Mouse (Mus musculus) adrenal gland, postnatal 36 days (tissue): ENCODE measurements at regions not wholly inside any gene's neighbourhood (a gene's known extent, or its start where the extent isn't known, plus 50 kb on each side); places are given as distances from the start of the nearest gene placed in this dataset.
"Not testable (repeated sequence)": the region's sequence is repeated elsewhere in the genome, so short reads cannot be mapped to it uniquely, and the experiment has no call there.

ENCODE experiments used
- DNase-seq, 2 experiments: peaks; one replicate each; pipeline ENCODE4 v3.0.0; 2021; ENCODE audit warnings: mixed read lengths in 1 of 2

DNA sequence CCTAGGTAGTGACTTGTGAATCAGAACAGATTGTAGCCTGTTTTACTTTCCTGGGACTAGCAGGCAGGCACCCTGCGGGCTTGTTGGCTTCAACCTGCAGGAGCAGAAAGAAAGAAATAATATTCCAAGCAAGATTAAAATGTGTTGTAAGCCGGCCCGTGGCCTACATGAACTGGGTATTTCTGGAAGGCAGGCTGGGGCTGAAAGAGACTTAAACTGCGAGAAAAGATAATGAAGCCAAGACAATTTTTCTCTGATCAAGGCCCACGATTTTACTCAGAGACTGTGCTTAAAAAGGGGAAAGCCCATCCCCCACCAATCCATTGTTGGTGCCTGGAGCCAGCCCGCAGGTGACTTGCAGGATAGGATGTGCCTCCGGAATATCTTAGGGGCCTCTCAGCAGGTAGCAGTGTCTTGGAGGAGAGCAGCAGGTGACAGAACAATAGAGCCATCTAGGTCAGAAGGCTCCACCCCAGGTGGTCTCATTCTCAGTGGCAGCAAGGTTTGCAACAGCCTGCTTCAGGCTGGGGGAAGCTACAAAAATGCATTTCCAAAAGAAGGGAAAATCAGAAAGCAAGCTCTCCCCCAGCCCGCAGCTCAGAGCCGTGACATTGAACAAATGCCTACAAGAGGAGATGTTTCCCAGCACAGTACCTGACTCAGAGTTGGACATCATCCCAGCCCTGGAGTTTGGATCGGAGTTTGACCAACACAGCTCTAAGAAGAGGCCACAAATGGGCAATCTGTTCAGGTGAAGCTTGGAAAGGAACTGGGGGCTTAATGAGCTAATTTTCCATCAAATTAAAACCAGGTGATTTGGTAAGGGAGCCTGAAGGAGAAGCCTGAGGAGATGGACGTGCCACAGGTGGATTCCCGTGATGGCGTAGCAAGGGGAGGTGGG, 121.4 kb upstream of the Slc1a3 start:
- no peak for DNase-seq

- no peak for DNase-seq
These were observed 114.3 kb upstream of the Slc1a3 start for GRCm38 (mm10) chr15:8824861-8825260.

DNA sequence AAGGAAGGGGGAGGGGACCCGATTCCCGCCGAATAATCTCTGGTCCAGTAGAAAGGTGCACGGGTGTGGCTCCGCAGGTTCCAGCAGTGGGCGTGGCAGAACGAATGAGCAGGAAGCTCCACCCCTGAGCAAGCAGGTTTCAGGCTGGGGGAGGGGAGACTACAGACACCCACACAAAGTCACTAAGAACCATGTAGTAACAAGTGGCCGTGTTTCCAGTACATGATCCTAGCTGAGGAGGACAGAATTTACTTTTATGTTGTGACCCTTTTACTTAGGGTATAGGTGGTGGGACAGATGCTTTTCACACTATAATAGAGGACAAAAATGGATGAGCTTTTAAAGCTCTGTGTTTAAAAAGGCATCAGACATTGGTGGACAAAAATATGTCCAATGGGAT, 112.2 kb upstream of the Slc1a3 start:
- not testable (repeated sequence) for DNase-seq

GRCm38 (mm10) chr15:8817542-8817941, 107.0 kb upstream of the Slc1a3 start:
- no peak for DNase-seq

- DNase-seq: no peak
These were observed 106.2 kb upstream of the Slc1a3 start for GRCm38 (mm10) chr15:8816501-8817368.

GRCm38 (mm10) chr15:8815958-8816357, 105.4 kb upstream of the Slc1a3 start:
- DNase-seq: no peak

DNA sequence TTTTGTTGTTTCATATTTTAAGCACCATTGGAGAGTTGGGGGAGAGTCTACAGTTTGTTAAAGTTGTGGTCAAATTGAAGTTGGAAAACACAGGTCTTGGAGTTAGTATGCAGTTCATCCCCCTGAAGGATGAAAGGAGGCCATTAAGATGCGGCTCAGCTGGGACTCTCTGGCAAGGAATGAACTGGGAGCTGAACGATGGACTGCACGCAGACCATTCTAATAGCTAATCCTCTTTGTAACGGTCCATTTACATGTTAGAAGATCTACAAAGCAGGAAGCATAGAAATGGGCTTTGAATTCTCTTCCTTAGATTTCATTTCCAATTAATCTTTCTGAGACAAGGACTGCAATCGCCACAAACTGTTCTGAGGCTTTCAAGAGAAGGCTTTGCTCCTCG, 104.7 kb upstream of the Slc1a3 start:
- DNase-seq: no peak

- DNase-seq: peak; percentile 33 to 54
These were observed 95.8 kb upstream of the Slc1a3 start for GRCm38 (mm10) chr15:8806354-8806753.

DNA sequence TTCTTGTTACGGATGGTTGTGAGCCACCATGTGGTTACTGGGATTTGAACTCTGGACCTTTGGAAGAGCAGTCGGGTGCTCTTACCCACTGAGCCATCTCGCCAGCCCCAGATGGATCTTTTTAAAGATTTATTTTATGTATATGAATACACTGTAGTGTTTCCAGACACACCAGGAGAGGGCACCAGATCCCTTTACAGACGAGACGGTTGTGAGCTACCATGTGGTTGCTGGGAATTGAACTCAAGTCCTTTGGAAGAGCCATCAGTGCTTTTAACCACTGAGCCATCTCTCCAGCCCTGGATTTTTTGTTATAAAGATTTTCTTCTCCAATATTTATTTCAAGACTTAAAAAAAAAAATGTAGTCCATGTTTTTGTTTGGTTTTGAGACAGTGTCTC, 95.0 kb upstream of the Slc1a3 start:
- DNase-seq: not testable (repeated sequence)

DNA sequence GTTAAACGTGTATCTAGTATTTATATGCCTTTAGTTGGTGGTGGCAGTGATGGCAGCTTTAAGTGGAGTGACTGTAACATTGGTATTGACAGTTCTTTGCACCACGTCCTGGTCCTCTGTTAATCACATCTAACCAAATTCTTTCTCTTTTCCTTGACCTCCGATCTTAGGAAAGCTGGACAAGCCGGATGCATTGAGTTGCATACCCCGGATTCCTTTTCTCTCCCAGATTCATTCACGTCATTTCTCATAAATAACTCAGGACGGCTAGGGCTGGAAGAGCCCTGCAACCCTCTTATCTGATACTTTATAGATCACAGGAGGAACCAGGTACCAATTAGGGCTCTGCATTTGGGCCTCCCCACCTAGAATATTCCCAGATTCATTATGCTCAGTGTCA, 91.5 kb upstream of the Slc1a3 start:
- no peak for DNase-seq

- DNase-seq: peak; percentile 13 to 18
These were observed 86.5 kb upstream of the Slc1a3 start for GRCm38 (mm10) chr15:8797015-8797414.

DNA sequence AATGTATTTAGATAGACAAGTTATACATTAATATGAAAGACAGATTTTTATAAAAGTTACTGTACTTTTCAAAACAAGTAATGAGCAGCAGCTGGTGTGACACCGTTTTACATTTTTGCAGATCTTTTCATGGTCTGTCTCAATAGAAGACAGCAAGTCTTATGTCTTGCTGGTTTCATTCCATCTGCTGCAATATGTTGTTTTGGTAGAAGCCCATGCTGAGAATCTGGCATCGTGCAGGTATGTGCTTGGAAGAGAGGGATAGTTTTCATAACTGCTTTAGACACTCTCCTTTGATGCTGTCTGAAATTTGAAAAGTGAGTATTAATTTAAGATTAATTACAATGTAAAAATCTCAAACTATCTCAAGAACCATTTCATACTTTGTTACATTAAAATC, 81.5 kb upstream of the Slc1a3 start:
- DNase-seq: no peak

- no peak for DNase-seq
These were observed 79.4 kb upstream of the Slc1a3 start for GRCm38 (mm10) chr15:8789924-8790323.

DNA sequence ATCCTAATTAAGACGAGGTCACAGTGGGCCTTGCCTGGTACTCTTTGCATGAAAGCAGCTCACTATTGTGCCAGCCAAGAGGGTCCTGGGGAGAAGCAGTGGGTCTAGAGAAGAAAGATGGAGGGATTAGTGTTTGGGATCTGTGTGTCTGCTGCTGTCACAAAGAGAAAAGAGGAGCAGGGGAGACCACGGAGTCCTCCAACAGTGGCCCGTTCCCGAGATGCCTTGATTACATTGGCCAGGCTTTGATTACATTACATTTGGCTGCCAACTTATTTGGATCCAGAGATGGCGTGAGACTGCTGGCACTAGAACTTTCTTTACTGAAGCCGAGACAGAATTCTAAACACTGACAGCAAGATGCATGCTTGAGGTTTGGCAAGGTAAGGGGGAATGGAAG, 78.4 kb upstream of the Slc1a3 start:
- DNase-seq: no peak

GRCm38 (mm10) chr15:8785537-8785936, 75.0 kb upstream of the Slc1a3 start:
- peak in 1 of 2 experiments; percentile 9 for DNase-seq

DNA sequence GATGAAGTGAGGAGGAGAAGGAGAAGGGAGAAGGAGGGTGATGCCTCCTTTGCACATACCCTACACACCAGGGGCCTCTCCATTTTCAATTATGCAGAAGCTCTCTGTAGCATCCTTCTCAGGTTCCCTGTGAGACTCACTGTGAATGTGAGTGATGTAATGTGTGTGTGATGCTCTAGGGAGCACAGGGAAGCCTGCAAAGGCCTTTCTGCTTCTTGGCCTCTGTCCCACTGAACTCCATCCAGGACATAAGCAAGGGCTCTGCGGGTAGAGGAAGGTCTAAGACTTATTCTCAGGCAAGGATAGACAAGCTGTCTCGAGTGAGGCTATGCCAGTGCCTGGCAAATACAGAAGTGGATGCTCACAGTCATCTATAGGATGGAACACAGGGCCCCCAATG, 73.0 kb upstream of the Slc1a3 start:
- no peak for DNase-seq

DNA sequence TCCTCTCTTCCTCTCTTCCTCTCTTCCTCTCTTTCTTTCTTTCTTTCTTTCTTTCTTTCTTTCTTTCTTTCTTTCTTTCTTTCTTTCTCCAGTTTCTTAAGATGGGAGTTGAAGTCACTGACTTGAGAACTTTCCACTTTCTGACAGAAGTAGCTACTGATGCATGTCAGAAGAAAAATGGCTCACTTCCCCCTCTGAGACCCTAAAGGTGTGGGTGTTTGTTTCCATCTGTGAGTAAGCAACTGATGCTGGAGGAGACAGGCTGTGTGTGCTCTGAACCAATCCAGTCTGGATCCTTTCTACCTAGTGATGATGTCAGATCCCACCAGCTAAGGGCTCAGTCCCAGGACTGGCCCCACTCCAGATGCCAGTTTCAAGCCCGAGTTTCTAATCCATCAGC, 72.5 kb upstream of the Slc1a3 start:
- DNase-seq: no peak

- DNase-seq: no peak
These were observed 71.6 kb upstream of the Slc1a3 start for GRCm38 (mm10) chr15:8782131-8782507.

- peak in 1 of 2 experiments; percentile 36 for DNase-seq
These were observed 70.9 kb upstream of the Slc1a3 start for GRCm38 (mm10) chr15:8781159-8782130.

DNA sequence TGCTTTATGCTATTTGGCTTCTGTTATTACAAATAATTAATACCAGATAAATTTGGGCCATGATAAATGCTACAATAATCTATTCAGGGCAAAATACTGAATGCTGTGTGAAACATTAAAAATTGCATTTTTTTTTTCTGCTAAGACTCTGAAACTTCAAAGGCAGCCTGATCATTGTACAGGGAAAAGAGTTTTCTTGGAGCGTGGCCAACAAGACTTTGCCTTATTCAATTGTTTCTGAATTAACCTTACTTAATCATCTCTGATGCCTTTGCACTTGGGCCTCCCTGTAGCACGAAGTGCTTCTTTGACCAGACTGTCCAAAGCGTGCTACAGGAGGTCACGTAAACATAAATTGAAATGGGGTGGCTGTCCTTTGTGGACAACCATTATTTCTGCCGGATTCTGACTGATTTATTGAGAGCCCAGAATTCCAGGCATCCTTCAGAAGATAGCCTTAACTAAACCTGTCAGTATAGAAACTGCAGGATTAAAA, 69.9 kb upstream of the Slc1a3 start:
- peak in 1 of 2 experiments; percentile 7 for DNase-seq
